ENCODE assay signal across 16 mouse cellular contexts in genomic region chr16:73870296-73870695, GRCm38 (mm10).
"Had no signal": no experiment of that assay in that cellular context is flagged by ENCODE, and none has a peak within 500 bp of the region (broad histone marks: within the 10 kb centered on the region; RNA-seq: fewer than 3 reads in every experiment).

No protein-coding gene starts in this region.

- H3K9ac ChIP-seq: hindbrain, embryonic 13.5 days; limb, embryonic 12.5 days; liver, embryonic 15.5 days; midbrain, embryonic 13.5 days; neural tube, embryonic 15.5 days had no signal

- H3K27ac ChIP-seq: hindbrain, embryonic 13.5 days; hindbrain, postnatal 0 days; layer of hippocampus, adult 2 months; limb, embryonic 12.5 days; liver, embryonic 15.5 days; midbrain, embryonic 13.5 days; neural tube, embryonic 15.5 days had no signal

- H3K4me2 ChIP-seq: hindbrain, embryonic 13.5 days; limb, embryonic 12.5 days; liver, embryonic 15.5 days; midbrain, embryonic 13.5 days; neural tube, embryonic 15.5 days had no signal

- H3K27me3 ChIP-seq: hindbrain, embryonic 13.5 days; limb, embryonic 12.5 days; liver, embryonic 15.5 days; midbrain, embryonic 13.5 days; neural tube, embryonic 15.5 days had no signal

- DNase-seq: kidney, adult 11 months; kidney, postnatal 10 days; kidney, postnatal 4 days; liver; retina, postnatal 1 day; right cerebral cortex, postnatal 14 days; thymus, adult 18-20 months; thymus, postnatal 14 days had no signal

- H3K4me3 ChIP-seq: hindbrain, embryonic 13.5 days; layer of hippocampus, adult 2 months; limb, embryonic 12.5 days; liver, embryonic 15.5 days; midbrain, embryonic 13.5 days; myocyte; neural tube, embryonic 15.5 days had no signal

- H3K36me3 ChIP-seq: hindbrain, embryonic 13.5 days; limb, embryonic 12.5 days; liver, embryonic 15.5 days; midbrain, embryonic 13.5 days; neural tube, embryonic 15.5 days had no signal

- H3K4me1 ChIP-seq: hindbrain, embryonic 13.5 days; midbrain, embryonic 13.5 days; neural tube, embryonic 15.5 days had no signal

- H3K9me3 ChIP-seq: hindbrain, embryonic 13.5 days; limb, embryonic 12.5 days; liver, embryonic 15.5 days; midbrain, embryonic 13.5 days; neural tube, embryonic 15.5 days had no signal

- ATAC-seq: hindbrain, postnatal 0 days; midbrain, embryonic 13.5 days had no signal
